Mouse (Mus musculus): ENCODE results near the gene Selenbp1. TPM values are rescaled to one million over a fixed set of nuclear protein-coding genes. Genes with fewer than 3 reads are reported as not detected.
"Not testable (repeated sequence)": the region's sequence is repeated elsewhere in the genome, so short reads cannot be mapped to it uniquely, and the experiment has no call there.

Selenbp1 gene
- total RNA-seq (2015; ENCODE audit: low replicate concordance) (31.7 and 38.1 TPM in 2 replicates), total RNA-seq (2017; ENCODE audit: low replicate concordance) (31.1 and 34.5 TPM in 2 replicates)

DNA sequence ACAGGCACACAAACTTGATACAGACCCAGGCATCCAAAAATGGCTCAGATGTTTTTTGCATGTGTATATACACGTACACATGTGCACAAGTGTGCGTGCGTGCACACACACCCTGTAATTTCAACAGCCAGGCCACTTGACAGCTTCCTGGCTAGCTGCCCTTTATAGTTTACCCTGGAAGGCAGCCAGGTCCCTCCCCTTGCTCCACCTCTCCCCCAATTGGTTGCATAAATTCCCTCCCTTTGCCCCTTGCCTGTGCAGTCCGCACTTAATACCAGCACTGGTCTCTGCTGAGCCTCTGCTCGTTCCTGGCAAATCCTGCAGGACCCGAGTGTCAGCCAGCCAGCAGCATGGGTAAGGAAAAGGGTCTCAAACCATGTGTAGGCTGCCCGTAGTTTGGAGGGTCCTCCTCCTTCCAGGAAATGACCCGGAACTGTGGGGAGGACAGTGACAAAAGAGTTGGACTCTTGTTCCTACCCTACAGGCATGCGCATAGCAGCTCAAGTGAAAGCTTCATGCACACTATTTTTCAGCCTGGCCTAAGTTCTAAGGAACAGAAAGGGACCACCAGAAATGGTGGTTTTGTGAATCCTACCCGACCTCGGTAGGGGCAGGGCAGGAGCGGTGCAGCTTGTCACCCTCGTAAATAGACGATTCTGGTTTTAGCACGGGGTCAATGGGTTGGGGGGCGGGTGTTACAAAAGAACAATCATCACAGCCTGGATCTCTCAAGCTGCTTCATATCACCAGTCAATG, at the start of gene Selenbp1:
TSS of gene Selenbp1 (plus strand) at position 248 of the 756 bp plus-strand sequence.
- ATAC-seq (replicated peaks; ENCODE audit: low FRiP score, poor library complexity, severe bottlenecking) = peak; percentile 79

DNA sequence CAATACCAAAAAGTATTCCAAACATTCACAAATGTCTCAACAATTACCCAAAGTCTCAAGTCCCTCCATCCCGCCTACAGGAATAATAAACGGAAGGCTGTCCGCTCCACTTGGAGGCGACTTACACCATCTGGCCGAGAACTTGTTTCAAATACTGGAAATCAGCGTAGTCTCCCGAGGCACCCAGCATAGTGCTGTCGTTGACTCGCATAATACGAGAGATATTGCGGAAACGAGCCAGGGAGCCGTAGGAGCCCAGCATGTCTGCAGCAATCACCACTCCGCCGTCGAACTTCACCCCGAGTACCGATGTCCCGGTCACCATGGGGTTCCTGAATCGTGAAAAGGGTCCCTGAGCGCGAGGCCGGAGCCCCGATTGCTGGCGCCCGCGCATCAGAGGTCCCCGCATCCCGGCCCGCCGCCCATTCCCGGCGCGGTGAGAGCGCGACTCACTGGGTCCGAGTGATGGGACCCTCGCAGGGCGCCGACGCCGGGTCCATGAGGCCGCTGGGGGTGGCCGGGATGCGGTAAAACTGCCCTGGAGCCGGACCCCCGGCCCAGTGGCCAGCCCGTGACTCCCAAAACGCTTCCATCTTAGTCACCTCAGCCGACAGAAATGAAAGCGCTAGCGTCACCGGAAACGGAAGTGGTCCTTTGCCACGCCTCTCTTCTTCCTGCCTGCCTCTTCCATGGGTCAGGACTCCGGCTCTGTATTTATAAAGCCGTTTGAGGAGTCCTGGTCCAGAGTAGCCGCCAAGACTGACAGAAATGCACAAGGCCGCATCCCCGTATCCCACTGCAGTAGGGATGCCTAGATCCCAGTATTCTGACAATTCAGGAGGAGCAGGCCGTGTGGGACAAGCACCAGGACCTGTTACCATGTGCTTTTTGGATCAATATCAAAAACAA, 46.3 kb upstream of the Selenbp1 start, which contains the start of gene Psmb4:
TSS of gene Psmb4 (minus strand) at position 646 of the 909 bp plus-strand sequence.
- ATAC-seq (replicated peaks; ENCODE audit: low FRiP score, poor library complexity, severe bottlenecking) = peak; percentile 96

DNA sequence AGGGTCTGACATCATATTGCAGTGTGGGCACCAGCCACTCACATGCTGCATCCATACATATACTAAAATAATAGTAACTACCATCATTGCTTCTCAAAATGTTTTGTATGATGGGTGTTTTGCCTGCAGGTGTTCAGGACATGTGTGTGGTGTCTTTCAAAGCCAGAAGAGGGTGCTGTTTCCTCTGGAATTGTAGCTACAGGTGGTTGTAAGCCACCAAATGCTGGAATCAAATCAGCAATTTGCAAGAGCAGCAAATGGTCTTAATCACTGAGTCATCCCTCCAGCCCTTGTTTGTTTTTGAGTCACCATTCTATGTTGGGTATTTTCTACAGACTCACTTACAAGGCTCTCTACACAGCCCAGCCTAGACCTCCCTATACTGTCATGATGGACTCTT, 44.3 kb upstream of the Selenbp1 start:
- ATAC-seq (replicated peaks; ENCODE audit: low FRiP score, poor library complexity, severe bottlenecking) = no peak

DNA sequence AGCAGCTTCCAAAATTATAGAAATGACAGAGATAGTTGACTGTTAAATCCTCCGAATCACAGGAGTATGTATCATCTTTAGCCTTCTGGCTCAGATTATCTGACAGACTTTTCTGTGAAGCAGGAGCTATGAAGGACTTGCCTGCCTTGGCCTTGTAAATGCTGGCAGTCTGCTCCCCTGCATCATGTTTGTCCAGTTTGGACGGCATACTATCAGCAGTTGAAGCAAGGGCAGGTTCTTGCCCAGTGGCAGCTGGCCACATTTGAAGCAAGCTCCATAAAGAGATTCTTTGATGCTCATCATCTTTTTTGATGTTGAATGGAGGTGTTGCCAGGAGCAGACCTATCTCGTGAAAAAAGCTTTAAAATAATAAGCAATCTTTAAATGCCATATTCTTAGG, 38.8 kb upstream of the Selenbp1 start:
- no peak for ATAC-seq (replicated peaks; ENCODE audit: low FRiP score, poor library complexity, severe bottlenecking)

DNA sequence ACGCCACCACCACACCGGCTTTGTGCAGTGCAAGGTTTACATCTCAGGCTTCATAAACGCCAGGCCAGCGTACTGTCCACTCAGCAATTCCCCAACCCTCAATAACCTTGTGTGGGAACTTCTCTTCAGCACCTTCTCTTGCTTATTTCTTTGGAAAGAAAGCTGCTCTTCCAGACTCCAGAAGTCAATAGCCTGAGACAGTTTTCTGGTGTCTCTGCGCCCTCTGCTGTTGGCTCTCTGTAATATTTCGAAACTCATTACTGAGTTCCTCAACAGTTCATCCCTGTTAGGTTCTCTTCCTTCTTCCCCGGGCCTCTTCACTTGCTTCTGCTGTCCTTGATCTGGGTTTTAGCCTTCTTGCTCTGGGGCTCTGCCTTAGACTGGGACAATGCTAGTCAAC, 30.1 kb upstream of the Selenbp1 start:
- peak; percentile 81 for ATAC-seq (replicated peaks; ENCODE audit: low FRiP score, poor library complexity, severe bottlenecking)

DNA sequence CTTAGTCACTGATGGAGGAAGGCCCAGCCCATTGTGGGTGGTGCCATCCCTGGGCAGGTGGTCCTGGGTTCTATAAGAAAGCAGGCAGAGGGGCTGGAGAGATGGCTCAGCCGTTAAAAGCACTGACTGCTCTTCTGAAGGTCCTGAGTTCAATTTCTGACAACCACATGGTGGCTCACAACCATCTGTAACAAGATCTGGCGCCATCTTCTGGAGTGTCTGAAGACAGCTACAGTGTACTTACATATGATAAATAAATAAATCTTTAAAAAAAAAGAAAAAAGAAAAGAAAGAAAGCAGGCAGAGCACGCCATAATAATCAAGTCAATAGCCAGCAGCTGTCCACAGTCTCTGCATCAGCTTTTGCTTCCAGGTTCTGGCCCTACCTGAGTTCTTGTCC, 28.1 kb upstream of the Selenbp1 start:
- ATAC-seq (replicated peaks; ENCODE audit: low FRiP score, poor library complexity, severe bottlenecking) = not testable (repeated sequence)

DNA sequence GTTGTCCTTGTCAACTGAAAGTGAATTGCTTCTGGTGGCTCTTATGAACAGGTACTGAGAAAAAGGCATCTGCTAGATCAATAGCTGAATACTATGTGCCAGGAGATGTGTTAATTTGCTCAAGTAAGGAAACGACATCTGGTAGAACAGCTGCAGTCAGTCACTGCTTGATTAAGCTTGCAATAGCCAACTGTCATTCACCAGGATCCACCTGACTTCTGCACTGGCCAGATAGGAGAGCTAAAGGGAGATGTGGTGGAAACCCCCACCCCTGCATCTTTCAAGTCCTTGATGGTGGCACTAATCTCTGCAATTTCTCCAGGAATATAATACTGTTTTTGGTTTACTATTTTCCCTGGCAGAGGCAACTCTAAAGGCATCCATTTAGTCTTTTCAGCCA, 26.4 kb upstream of the Selenbp1 start:
- 0 out of 2 replicates have a peak, but pooled peaks have one; percentile 55 for ATAC-seq (replicated peaks; ENCODE audit: low FRiP score, poor library complexity, severe bottlenecking)

DNA sequence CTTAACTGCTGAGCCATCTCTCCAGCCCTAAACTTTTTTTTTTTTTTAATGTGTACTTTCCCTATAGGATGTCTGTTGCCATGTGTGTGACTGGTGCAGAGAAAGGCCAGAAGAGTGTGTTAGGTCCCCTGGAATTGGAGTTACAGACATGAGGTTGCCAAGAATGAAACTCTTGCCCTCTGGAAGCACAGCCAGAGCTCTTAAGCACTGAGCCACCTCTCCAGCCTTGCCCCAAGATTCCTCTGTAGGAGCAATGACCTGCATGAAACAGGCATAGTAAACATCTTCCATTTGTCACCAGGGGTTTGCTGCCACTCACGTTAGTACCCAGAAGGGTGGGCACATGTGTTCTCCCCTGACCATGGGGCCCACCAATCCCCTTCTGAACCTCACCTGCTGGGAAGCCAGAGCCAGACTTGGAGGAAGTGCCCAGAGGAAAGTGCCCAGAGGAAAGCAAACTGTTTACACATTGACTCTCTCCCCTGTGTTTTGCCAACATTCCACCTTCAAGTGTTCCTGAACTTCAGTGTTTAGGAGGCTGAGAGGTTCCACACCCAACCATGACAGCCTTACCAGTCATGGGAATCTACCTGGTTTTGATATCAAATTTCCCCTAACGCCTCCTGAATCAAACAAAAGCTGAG, 21.7 kb upstream of the Selenbp1 start:
- no peak for ATAC-seq (replicated peaks; ENCODE audit: low FRiP score, poor library complexity, severe bottlenecking)

DNA sequence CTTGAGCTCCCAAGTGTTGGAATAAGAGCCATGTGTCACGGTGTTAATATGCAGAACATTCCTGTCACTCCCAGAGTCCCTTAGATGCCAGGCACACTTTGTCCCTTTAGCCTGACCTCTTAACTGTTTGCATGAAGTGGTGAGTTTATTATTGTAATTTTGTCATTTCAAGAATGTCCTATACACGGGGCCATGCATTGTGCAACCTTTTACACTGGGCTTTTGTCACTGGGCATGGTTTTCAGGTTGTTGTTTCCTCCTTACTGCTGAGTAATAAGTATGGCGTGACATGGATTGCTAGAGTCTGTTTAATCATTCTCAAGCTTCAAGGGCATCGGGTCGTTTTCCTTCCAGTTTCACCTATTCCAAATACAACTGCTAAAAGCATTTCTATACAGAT, 19.1 kb upstream of the Selenbp1 start:
- ATAC-seq (replicated peaks; ENCODE audit: low FRiP score, poor library complexity, severe bottlenecking) = no peak

DNA sequence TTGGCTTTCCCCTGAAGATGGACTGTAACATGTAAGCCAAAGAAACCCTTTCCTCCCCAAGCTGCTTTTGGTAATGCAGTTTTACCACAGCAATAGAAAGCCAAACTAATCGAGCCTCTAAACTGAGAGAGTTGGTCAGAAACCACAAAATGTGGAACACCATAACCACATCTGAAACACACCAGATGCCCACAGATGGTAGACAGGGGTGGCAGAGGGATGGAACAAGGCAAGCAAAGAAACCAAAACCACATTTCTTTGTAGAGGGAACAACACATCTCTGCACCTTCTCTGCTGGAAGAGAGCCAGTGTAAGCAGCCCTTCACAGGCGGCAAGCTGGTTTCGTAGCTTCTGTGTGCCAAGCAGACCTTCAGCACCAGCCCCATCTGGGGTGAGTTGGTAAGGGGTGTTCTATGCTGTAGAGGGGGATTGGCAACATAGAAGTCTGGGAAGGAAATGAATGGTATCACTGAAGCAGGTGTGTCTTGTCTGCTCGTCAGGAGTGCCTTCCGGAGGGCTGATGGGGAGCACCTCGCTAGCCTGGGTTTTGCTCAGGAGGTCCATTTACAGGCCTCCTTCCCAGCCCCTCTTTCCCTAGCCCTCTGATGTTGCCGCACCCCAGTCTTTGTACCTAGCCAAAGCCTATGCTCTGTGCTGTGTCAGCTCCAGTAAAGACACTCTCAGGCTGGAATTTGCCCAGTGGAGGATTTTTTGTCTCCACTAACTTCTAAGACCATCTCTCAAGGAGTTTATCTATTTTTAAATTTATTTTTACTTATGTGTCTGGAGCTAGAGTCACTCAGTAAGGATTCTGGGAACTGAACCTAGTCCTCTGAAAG, 16.7 kb upstream of the Selenbp1 start:
- no peak for ATAC-seq (replicated peaks; ENCODE audit: low FRiP score, poor library complexity, severe bottlenecking)

DNA sequence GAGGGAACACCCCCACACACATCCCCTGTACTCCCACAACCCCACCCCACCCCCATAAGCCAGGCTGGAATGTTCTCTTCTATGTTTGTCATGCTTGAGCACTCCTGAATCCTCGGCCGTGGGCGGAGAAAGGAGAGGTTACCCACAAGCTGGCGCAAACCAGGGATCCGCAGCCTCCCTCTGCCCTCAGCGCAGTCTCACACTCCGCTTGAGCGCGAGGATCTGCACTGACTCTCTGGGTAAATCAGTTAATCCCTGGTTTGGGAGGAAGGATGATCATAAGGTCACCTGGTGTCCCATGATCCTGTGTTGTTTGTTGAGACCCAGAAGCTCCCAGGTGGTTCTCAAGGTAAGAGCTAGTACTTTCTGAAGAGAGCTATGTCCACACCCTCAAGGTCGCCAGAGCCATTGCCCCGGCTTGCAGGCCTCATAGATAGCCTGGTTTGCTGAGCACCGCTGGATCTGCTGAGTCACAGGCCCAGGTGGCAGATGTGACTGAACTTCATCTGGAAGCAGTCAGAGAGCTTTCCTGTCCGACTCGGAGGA, 15.0 kb upstream of the Selenbp1 start:
- peak; percentile 97 for ATAC-seq (replicated peaks; ENCODE audit: low FRiP score, poor library complexity, severe bottlenecking)

DNA sequence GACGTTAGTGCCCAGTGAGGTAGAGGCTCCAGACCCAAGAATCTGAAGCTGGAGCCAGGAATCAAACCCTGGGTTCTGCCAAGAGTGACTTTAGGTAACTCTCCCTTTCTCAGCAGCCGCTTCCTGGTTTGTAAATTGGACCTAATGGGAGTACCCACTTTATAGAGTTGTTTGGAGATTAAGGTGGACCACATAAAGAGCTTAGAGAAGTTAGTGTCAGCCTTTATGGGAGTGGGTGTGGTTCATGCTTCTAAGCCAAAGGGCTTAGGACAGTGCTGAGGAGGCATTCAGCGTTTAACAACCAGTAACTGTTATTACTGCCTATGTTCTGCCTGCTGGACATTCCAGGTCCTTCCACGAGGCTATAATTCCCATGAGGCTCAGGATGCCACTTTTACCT, 14.0 kb upstream of the Selenbp1 start:
- no peak for ATAC-seq (replicated peaks; ENCODE audit: low FRiP score, poor library complexity, severe bottlenecking)

DNA sequence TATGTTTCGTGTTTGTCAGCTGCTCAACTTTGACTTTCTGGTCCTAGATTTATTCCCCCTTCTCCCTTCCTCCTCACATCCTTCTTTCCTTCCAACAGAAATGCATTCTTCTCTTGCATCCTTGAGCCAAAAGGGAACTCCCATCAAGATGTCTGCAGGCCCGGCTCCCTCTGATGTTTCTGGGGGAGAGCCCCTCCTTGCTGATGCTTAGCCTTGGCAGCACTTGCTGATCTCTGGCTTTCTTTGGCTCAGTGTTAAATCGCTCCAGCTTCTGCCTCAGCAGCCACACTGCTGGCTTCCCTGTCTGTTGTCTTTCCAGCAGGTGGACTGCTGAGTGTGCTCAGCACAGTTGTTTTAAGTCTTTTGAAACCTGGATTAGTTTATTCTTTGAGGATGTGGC, 11.8 kb upstream of the Selenbp1 start:
- no peak for ATAC-seq (replicated peaks; ENCODE audit: low FRiP score, poor library complexity, severe bottlenecking)

DNA sequence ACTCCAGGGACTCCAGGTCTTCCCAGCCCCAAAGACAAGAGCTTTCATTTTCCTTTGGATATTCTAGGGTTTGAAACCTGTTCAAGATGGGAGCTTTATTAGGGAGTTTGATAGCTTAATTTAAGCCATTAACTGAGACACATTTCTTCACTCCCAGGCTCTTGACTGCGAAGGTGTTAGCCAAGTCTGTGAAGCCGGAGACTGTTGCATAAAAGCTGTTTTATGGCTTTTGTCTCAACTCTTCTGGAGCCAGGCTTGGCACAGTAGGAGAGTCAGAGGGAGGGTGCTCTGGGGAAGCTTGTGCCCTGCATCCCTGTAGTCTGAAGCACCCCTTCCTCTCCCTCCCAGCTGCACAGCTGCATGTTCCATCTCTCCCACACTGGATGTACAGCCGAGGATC, 10.5 kb upstream of the Selenbp1 start:
- no peak for ATAC-seq (replicated peaks; ENCODE audit: low FRiP score, poor library complexity, severe bottlenecking)

DNA sequence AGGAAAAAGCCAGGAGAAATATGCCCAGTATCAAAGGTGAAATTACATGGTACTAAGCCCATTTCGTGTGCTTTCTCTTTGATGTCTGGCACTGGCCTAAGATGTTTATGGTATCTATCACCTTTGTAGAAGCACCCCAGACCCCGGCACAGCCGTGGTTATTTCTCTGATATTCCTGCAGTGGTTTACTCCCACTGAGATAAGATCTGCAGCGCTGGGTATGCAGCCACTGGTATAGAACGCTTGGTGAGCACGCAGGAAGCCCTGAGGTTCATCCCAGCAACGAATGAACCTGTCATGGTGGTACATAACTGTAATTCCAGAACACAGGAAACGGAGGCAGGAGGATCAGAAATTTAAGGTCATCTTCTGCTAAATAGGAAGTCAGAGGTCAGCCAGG, 8.2 kb upstream of the Selenbp1 start:
- ATAC-seq (replicated peaks; ENCODE audit: low FRiP score, poor library complexity, severe bottlenecking) = no peak; the same call in 1 of the 2 replicates

DNA sequence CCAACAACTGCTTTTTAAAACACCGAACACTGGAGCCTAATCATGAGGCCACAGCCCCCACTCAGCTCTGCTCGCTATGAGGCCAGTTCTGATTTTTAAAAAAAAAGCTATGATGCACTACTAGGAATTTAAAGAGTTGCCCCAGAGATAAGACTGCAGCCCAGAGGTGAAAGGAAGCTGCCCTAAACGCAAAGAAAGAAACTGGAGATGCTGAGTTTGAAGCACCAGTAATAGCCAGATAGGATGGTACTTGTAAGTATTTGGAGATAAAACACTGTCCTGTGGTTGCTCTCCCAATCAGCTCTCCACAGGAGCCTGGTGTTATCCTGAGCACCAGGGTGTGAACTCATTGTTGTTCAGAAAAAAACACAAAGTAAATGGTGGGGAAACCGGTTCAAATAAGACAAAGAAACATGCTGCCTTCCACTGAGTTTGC, 6.5 kb upstream of the Selenbp1 start:
- peak; percentile 84 for ATAC-seq (replicated peaks; ENCODE audit: low FRiP score, poor library complexity, severe bottlenecking)

DNA sequence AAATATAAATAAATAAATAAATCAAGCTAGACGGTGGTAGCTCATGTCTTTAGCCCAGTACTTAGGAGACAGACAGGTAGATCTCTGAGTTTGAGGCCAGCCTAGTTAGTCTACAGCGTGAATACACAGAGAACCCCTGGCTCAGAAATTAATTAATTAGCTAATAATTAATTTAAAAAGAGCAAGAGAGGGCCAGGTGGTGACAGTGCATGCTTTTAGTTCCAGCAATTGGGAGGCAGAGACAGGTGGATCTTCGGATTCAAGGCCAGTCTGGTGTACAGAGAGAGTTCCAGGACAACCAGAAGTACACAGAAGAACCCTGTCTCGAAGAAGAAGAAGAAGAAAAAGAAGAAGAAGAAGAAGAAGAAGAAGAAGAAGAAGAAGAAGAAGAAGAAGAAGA, 3.9 kb upstream of the Selenbp1 start:
- ATAC-seq (replicated peaks; ENCODE audit: low FRiP score, poor library complexity, severe bottlenecking) = not testable (repeated sequence)

DNA sequence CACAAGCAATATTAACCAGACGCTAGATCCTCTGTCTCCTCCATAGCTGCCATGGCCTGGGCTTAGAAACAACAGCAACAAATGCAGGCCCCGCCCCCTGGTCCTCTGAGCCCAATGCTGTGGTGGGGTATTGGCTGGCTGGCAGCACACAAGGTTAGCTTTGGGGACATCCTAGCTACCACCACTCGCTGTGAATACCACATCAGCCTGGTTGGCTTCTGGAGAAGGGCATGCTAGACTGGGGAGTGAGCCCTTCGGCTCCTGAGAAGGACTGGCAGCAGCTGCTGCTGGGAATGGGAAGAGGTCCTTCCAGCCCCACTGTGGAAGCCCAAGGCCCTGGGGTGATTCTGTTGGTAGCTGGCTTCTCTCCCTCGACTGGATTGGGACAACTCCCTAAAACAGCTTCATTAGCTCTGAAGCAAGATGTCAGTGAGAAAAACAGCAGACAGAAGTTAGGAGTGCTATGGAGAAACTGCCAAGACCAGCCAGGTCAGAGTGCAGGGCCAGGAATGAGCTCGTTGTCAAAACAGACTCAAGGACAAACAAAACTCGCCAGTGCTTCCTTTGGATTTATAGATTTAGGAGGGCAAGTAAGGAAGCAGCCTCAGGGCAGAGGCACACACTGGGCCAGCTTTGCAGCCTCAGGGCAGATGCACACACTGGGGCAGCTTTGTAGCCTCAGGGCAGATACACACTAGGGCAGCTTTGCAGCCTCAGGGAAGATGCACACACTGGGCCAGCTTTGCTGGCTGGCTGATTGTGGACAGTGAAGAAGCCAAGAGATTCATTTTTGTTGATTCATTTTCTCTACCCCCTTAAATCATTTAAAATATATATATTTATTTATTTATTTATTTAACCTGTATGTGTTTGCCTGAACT, 2.2 kb upstream of the Selenbp1 start:
- ATAC-seq (replicated peaks; ENCODE audit: low FRiP score, poor library complexity, severe bottlenecking) = not testable (repeated sequence)

Data from erythroid progenitor cell, adult 5-6 weeks (primary cell).